8 mouse cellular contexts compared by ENCODE assay signal in genomic region chr11:67051676-67052320, GRCm38 (mm10). TPM values are rescaled to one million over a fixed set of nuclear protein-coding genes. Genes with fewer than 3 reads are reported as not detected.
DNase-seq lines count a peak whose midpoint lies in the region; ATAC-seq and TF ChIP-seq lines count a peak whose summit lies in the region.

No protein-coding gene starts in this region.

- no peak for TF ChIP-seq CTCF in E14TG2a.4 (conservative IDR thresholded peaks at IDR 0.05; ENCODE audit: low read length)

- DNase-seq in frontal cortex, postnatal 36 days (ENCODE audit: low spot score in 2 of 2), result no peak
- peak; percentile 20 for DNase-seq in forebrain, embryonic 14.5 days (ENCODE audit: low spot score)
- DNase-seq in gastrocnemius, postnatal 25 days, result no peak
- DNase-seq in urinary bladder, postnatal 14 days (ENCODE audit: low spot score), result no peak

- H3K27ac ChIP-seq in forebrain, embryonic 14.5 days (ENCODE audit: low read depth, low read length), result peak overlapping the region; percentile 59; the same call in 1 of the 2 replicates
- peak overlapping the region; percentile 85 for H3K27ac ChIP-seq in limb, embryonic 15.5 days
- H3K27ac ChIP-seq in stomach, embryonic 16.5 days (ENCODE audit: low read length), result peak overlapping the region; percentile 86

- H3K9me3 ChIP-seq in E14TG2a.4 (ENCODE audit: low read length), result no peaks in the 10 kb centered on the region
- H3K9me3 ChIP-seq in forebrain, embryonic 14.5 days (replicated peaks; ENCODE audit: control insufficient read depth, low read length), result no peaks in the 10 kb centered on the region
- H3K9me3 ChIP-seq in limb, embryonic 15.5 days, result no peaks in the 10 kb centered on the region
- no peaks in the 10 kb centered on the region for H3K9me3 ChIP-seq in stomach, embryonic 16.5 days (replicated peaks; ENCODE audit: control insufficient read depth, low read length)

- peak overlapping the region; percentile 100 for H3K4me3 ChIP-seq in E14TG2a.4 (replicated peaks; ENCODE audit: low read length)
- H3K4me3 ChIP-seq in forebrain, embryonic 14.5 days (ENCODE audit: low read depth, low read length), result peak overlapping the region; percentile 97
- H3K4me3 ChIP-seq in limb, embryonic 15.5 days, result peak overlapping the region; percentile 83
- H3K4me3 ChIP-seq in stomach, embryonic 16.5 days (replicated peaks; ENCODE audit: low read length), result peak overlapping the region; percentile 95

- peaks cover 48% of the 10 kb centered on the region for H3K36me3 ChIP-seq in E14TG2a.4 (ENCODE audit: insufficient read depth, low read length)
- H3K36me3 ChIP-seq in forebrain, embryonic 14.5 days (ENCODE audit: control insufficient read depth, insufficient read depth, low read length), result peaks cover 20% of the 10 kb centered on the region
- peaks cover 15% of the 10 kb centered on the region for H3K36me3 ChIP-seq in limb, embryonic 15.5 days
- H3K36me3 ChIP-seq in stomach, embryonic 16.5 days (ENCODE audit: control insufficient read depth, insufficient read depth, low read length), result no peaks in the 10 kb centered on the region; the same call in 1 of the 2 replicates

- H3K4me1 ChIP-seq in E14TG2a.4 (replicated peaks; ENCODE audit: low read depth, low read length), result peaks cover 72% of the 10 kb centered on the region
- peaks cover 9% of the 10 kb centered on the region; the same call in 1 of the 2 replicates for H3K4me1 ChIP-seq in forebrain, embryonic 14.5 days (ENCODE audit: control insufficient read depth, insufficient read depth, low read length)
- peaks cover 15% of the 10 kb centered on the region; the same call in 1 of the 2 replicates for H3K4me1 ChIP-seq in limb, embryonic 15.5 days
- peaks cover 13% of the 10 kb centered on the region for H3K4me1 ChIP-seq in stomach, embryonic 16.5 days (ENCODE audit: control insufficient read depth, insufficient read depth, low read length)

- no peaks in the 10 kb centered on the region for H3K27me3 ChIP-seq in E14TG2a.4 (ENCODE audit: insufficient read depth, low read length)
- no peaks in the 10 kb centered on the region for H3K27me3 ChIP-seq in forebrain, embryonic 14.5 days (replicated peaks; ENCODE audit: control insufficient read depth, insufficient read depth, low read length)
- no peaks in the 10 kb centered on the region for H3K27me3 ChIP-seq in limb, embryonic 15.5 days
- no peaks in the 10 kb centered on the region for H3K27me3 ChIP-seq in stomach, embryonic 16.5 days (ENCODE audit: control insufficient read depth, insufficient read depth, low read length)

- peak overlapping the region; percentile 76 for H3K9ac ChIP-seq in forebrain, embryonic 14.5 days (ENCODE audit: low read length)
- peak overlapping the region; percentile 69 for H3K9ac ChIP-seq in limb, embryonic 15.5 days
- H3K9ac ChIP-seq in stomach, embryonic 16.5 days (ENCODE audit: low read length), result peak overlapping the region; percentile 91

- H3K4me2 ChIP-seq in forebrain, embryonic 14.5 days (ENCODE audit: low read length), result peak overlapping the region; percentile 80
- peak overlapping the region; percentile 64 for H3K4me2 ChIP-seq in limb, embryonic 15.5 days
- peak overlapping the region; percentile 58 for H3K4me2 ChIP-seq in stomach, embryonic 16.5 days (ENCODE audit: low read depth, low read length)

- ATAC-seq in frontal cortex, adult (ENCODE audit: low TSS enrichment), result peak; percentile 20
- peak; percentile 60 for ATAC-seq in forebrain, embryonic 14.5 days
- ATAC-seq in limb, embryonic 15.5 days (ENCODE audit: insufficient number of reproducible peaks, low FRiP score, low TSS enrichment, low read depth), result no peak
- ATAC-seq in stomach, embryonic 16.5 days (ENCODE audit: insufficient read depth, low FRiP score), result no peak; the same call in 1 of the 2 replicates

- WGBS in forebrain, embryonic 14.5 days, result 8% methylated on average over 16 of the region's 16 CpGs
- 6% methylated on average over 16 of the region's 16 CpGs for whole genome bisulfite sequencing in limb, embryonic 15.5 days
- WGBS in stomach, embryonic 16.5 days, result 8% methylated on average over 16 of the region's 16 CpGs

RNA-seq across cellular contexts. Expression of gene Adprm, which starts 0.6 kb away (rescaled TPM):
- polyA plus RNA-seq in forebrain, embryonic 14.5 days (2014; fragmentation: Nextera tagmentation; extraction: Ambion mirVana), result 35.4 and 38.8 TPM in 2 replicates
- polyA plus RNA-seq in limb, embryonic 15.5 days (2015; fragmentation: Nextera tagmentation; extraction: Ambion mirVana), result 30.3 and 33.8 TPM in 2 replicates
- polyA plus RNA-seq in stomach, embryonic 16.5 days (2015; fragmentation: Nextera tagmentation; extraction: Ambion mirVana), result 26.6 and 27.1 TPM in 2 replicates
- total RNA-seq in gastrocnemius, postnatal 25 days (2021), result 1 to 10 TPM; 6.9 to 8.9 TPM

RNA-seq across cellular contexts. Expression of gene Sco1, which starts 0.7 kb away (rescaled TPM):
- 9.3 and 10.3 TPM in 2 replicates for polyA plus RNA-seq in forebrain, embryonic 14.5 days (2014; fragmentation: Nextera tagmentation; extraction: Ambion mirVana)
- polyA plus RNA-seq in limb, embryonic 15.5 days (2015; fragmentation: Nextera tagmentation; extraction: Ambion mirVana), result 16.4 and 16.8 TPM in 2 replicates
- 15.0 TPM in 2 replicates for polyA plus RNA-seq in stomach, embryonic 16.5 days (2015; fragmentation: Nextera tagmentation; extraction: Ambion mirVana)
- 1 to 10 TPM; 7.2 to 7.3 TPM for total RNA-seq in gastrocnemius, postnatal 25 days (2021)

RNA-seq across cellular contexts. Expression of gene Myh3, which starts 26.3 kb away (rescaled TPM):
- polyA plus RNA-seq in forebrain, embryonic 14.5 days (2014; fragmentation: Nextera tagmentation; extraction: Ambion mirVana), result 0.04 and 0.06 TPM in 2 replicates
- 127 and 317 TPM in 2 replicates for polyA plus RNA-seq in limb, embryonic 15.5 days (2015; fragmentation: Nextera tagmentation; extraction: Ambion mirVana)
- 1.9 and 40.3 TPM in 2 replicates for polyA plus RNA-seq in stomach, embryonic 16.5 days (2015; fragmentation: Nextera tagmentation; extraction: Ambion mirVana)
- total RNA-seq in gastrocnemius, postnatal 25 days (2021), result 10 to 100 TPM; 11.9 to 13.1 TPM

RNA-seq across cellular contexts. Expression of gene Tmem220, which starts 26.8 kb away (rescaled TPM):
- polyA plus RNA-seq in forebrain, embryonic 14.5 days (2014; fragmentation: Nextera tagmentation; extraction: Ambion mirVana), result 0.36 and 0.62 TPM in 2 replicates
- polyA plus RNA-seq in limb, embryonic 15.5 days (2015; fragmentation: Nextera tagmentation; extraction: Ambion mirVana), result 1.1 and 2.3 TPM in 2 replicates
- polyA plus RNA-seq in stomach, embryonic 16.5 days (2015; fragmentation: Nextera tagmentation; extraction: Ambion mirVana), result 1.8 and 3.6 TPM in 2 replicates
- total RNA-seq in gastrocnemius, postnatal 25 days (2021), result under 1 TPM; 0.28 to 0.96 TPM

Comparison
In these comparisons a context has a peak if more than half of its experiments do, and no peak if none do; other contexts are left out.
1. ATAC-seq: peak in frontal cortex, adult (single experiment) and forebrain, embryonic 14.5 days (single experiment); none in limb, embryonic 15.5 days (single experiment) and stomach, embryonic 16.5 days (single experiment).
2. Peak in every context shown above with its lines, with median percentiles within 50 percentile points of each other: H3K4me3 ChIP-seq, H3K27ac ChIP-seq, H3K4me2 ChIP-seq and H3K9ac ChIP-seq.